Mouse (Mus musculus): ENCODE data around the gene Afap1l2.

- TF ChIP-seq POLR2A (IDR thresholded peaks at IDR 0.05; ENCODE audit: extremely low read depth, insufficient read depth, low read length): no peak
- TF ChIP-seq CTCF (IDR thresholded peaks at IDR 0.05; ENCODE audit: low read depth, low read length): no peak
Observed at GRCm38 (mm10) chr19:56993763-56994162, 14.3 kb downstream of the Afap1l2 start.
